Comparison of ENCODE assay signal across 10 mouse cellular contexts in genomic region chr9:80166425-80166824, GRCm38 (mm10). TPM values are rescaled to one million over a fixed set of nuclear protein-coding genes. Genes with fewer than 3 reads are reported as not detected.
DNase-seq lines count a peak whose midpoint lies in the region; ATAC-seq lines count a peak whose summit lies in the region.
"Had no signal": no experiment of that assay in that cellular context is flagged by ENCODE, and none has a peak within 500 bp of the region (broad histone marks: within the 10 kb centered on the region; RNA-seq: fewer than 3 reads in every experiment).

No protein-coding gene starts in this region.

- ATAC-seq in embryonic facial prominence, embryonic 13.5 days (ENCODE audit: insufficient number of reproducible peaks, insufficient read depth, low FRiP score, low TSS enrichment, low read depth), result no peak
- no peak for ATAC-seq in hindbrain, embryonic 13.5 days (ENCODE audit: low FRiP score)
- ATAC-seq in lung, embryonic 16.5 days (ENCODE audit: low read depth), result no peak

- WGBS in embryonic facial prominence, embryonic 13.5 days, result 55% methylated on average over 6 of the region's 6 CpGs
- 76% methylated on average over 6 of the region's 6 CpGs for WGBS in hindbrain, embryonic 13.5 days
- WGBS in lung, embryonic 16.5 days, result 43% methylated on average over 6 of the region's 6 CpGs

- no peak overlapping the region for H3K9ac ChIP-seq in embryonic facial prominence, embryonic 13.5 days
- no peak overlapping the region for H3K9ac ChIP-seq in hindbrain, embryonic 13.5 days
- H3K9ac ChIP-seq in lung, embryonic 16.5 days (ENCODE audit: low read length), result no peak overlapping the region

- no peaks in the 10 kb centered on the region for H3K27me3 ChIP-seq in embryonic facial prominence, embryonic 13.5 days
- H3K27me3 ChIP-seq in hindbrain, embryonic 13.5 days, result no peaks in the 10 kb centered on the region
- H3K27me3 ChIP-seq in lung, embryonic 16.5 days (ENCODE audit: control insufficient read depth, insufficient read depth, low read depth, low read length), result no peaks in the 10 kb centered on the region

- no peaks in the 10 kb centered on the region for H3K9me3 ChIP-seq in embryonic facial prominence, embryonic 13.5 days
- H3K9me3 ChIP-seq in hindbrain, embryonic 13.5 days, result no peaks in the 10 kb centered on the region
- H3K9me3 ChIP-seq in lung, embryonic 16.5 days (ENCODE audit: control insufficient read depth, low read length), result no peaks in the 10 kb centered on the region; the same call in 1 of the 2 replicates

- no peaks in the 10 kb centered on the region for H3K36me3 ChIP-seq in embryonic facial prominence, embryonic 13.5 days
- no peaks in the 10 kb centered on the region for H3K36me3 ChIP-seq in hindbrain, embryonic 13.5 days
- H3K36me3 ChIP-seq in lung, embryonic 16.5 days (ENCODE audit: control insufficient read depth, insufficient read depth, low read length), result no peaks in the 10 kb centered on the region

- peak overlapping the region; percentile 83; the same call in 1 of the 2 replicates for H3K4me2 ChIP-seq in embryonic facial prominence, embryonic 13.5 days
- peak overlapping the region; percentile 72 for H3K4me2 ChIP-seq in hindbrain, embryonic 13.5 days
- peak overlapping the region; percentile 67 for H3K4me2 ChIP-seq in lung, embryonic 16.5 days (ENCODE audit: low read depth, low read length)

- H3K4me3 ChIP-seq in embryonic facial prominence, embryonic 13.5 days, result no peak overlapping the region
- no peak overlapping the region for H3K4me3 ChIP-seq in hindbrain, embryonic 13.5 days
- H3K4me3 ChIP-seq in lung, embryonic 16.5 days (ENCODE audit: low read length), result peak overlapping the region; percentile 34

- H3K4me1 ChIP-seq in embryonic facial prominence, embryonic 13.5 days, result no peaks in the 10 kb centered on the region
- 0 out of 2 replicates have a peak, but pooled peaks cover 9% of the 10 kb centered on the region for H3K4me1 ChIP-seq in hindbrain, embryonic 13.5 days (replicated peaks)
- peaks cover 12% of the 10 kb centered on the region; the same call in 1 of the 2 replicates for H3K4me1 ChIP-seq in lung, embryonic 16.5 days (replicated peaks; ENCODE audit: control insufficient read depth, insufficient read depth, low read length)

- DNase-seq in kidney, adult 9 months, result peak; percentile 43
- no peak for DNase-seq in kidney, adult 11 months
- DNase-seq in urinary bladder, postnatal 4 days (ENCODE audit: low spot score in 2 of 2), result no peak
- no peak for DNase-seq in cerebellum, adult 8-10 months
- no peak for DNase-seq in adrenal gland, adult 18-20 months (ENCODE audit: low spot score in 2 of 2)
- DNase-seq: cerebellum, adult 11 months; right cerebral cortex, postnatal 14 days had no signal

- H3K27ac ChIP-seq in embryonic facial prominence, embryonic 13.5 days, result no peak overlapping the region
- H3K27ac ChIP-seq in hindbrain, embryonic 13.5 days, result no peak overlapping the region
- 0 out of 2 replicates have a peak overlapping the region, but pooled peaks have one; percentile 27 for H3K27ac ChIP-seq in lung, embryonic 16.5 days (ENCODE audit: low read length)

RNA-seq across cellular contexts. Expression of gene Myo6, which starts 1.6 kb away (rescaled TPM):
- 16.2 and 17.4 TPM in 2 replicates for polyA plus RNA-seq in embryonic facial prominence, embryonic 13.5 days (2015; fragmentation: Nextera tagmentation; extraction: Ambion mirVana)
- 19.1 and 19.7 TPM in 2 replicates for polyA plus RNA-seq in hindbrain, embryonic 13.5 days (2015; fragmentation: Nextera tagmentation; extraction: Ambion mirVana)
- polyA plus RNA-seq in lung, embryonic 16.5 days (2015; fragmentation: Nextera tagmentation; extraction: Ambion mirVana), result 27.9 and 29.0 TPM in 2 replicates
- 10 to 100 TPM; 26.1 to 30.2 TPM for total RNA-seq in adrenal gland, adult 18-20 months (2021)
